Mouse (Mus musculus): ENCODE measurements at regions not wholly inside any gene's neighbourhood (a gene's known extent, or its start where the extent isn't known, plus 50 kb on each side); places are given as distances from the start of the nearest gene placed in this dataset.

GRCm38 (mm10) chr9:33238846-33239245, 602.8 kb downstream of the Ets1 start:
- Histone ChIP-seq H3K4me3 (no peak overlapping the region), H3K36me3 (no peaks in the 10 kb centered on the region), H3K9ac (no peak overlapping the region), H3K4me2 (no peak overlapping the region), H3K27ac (ENCODE audit: poor library complexity, severe bottlenecking) (no peak overlapping the region), H3K9me3 (replicated peaks) (no peaks in the 10 kb centered on the region), H3K27me3 (replicated peaks) (no peaks in the 10 kb centered on the region), H3K4me1 (replicated peaks) (no peaks in the 10 kb centered on the region)
- 55% methylated on average over 2 of the region's 2 CpGs for WGBS
- no peak for ATAC-seq (ENCODE audit: insufficient number of reproducible peaks, low FRiP score)

- no peak for ATAC-seq (ENCODE audit: insufficient number of reproducible peaks, low FRiP score)
- 46% methylated on average over 1 of the region's 1 CpGs for WGBS
- Histone ChIP-seq H3K27me3 (replicated peaks) (no peaks in the 10 kb centered on the region), H3K9ac (no peak overlapping the region), H3K4me3 (no peak overlapping the region), H3K27ac (ENCODE audit: poor library complexity, severe bottlenecking) (no peak overlapping the region), H3K4me2 (no peak overlapping the region), H3K4me1 (replicated peaks) (no peaks in the 10 kb centered on the region), H3K36me3 (no peaks in the 10 kb centered on the region), H3K9me3 (replicated peaks) (no peaks in the 10 kb centered on the region)
Observed at GRCm38 (mm10) chr9:33240506-33240905, 604.5 kb downstream of the Ets1 start.

- ATAC-seq (ENCODE audit: insufficient number of reproducible peaks, low FRiP score): no peak
- Histone ChIP-seq H3K9me3 (replicated peaks) (no peaks in the 10 kb centered on the region), H3K9ac (no peak overlapping the region), H3K36me3 (no peaks in the 10 kb centered on the region), H3K27me3 (replicated peaks) (no peaks in the 10 kb centered on the region), H3K4me3 (no peak overlapping the region), H3K4me2 (no peak overlapping the region), H3K27ac (ENCODE audit: poor library complexity, severe bottlenecking) (no peak overlapping the region), H3K4me1 (replicated peaks) (no peaks in the 10 kb centered on the region)
- WGBS: 71% methylated on average over 3 of the region's 3 CpGs
Observed at GRCm38 (mm10) chr9:33240914-33241635, 605.1 kb downstream of the Ets1 start.

GRCm38 (mm10) chr9:33246932-33247331, 610.9 kb downstream of the Ets1 start:
- H3K36me3 ChIP-seq: no peaks in the 10 kb centered on the region
- ATAC-seq (ENCODE audit: insufficient number of reproducible peaks, low FRiP score): no peak
- 25% methylated on average over 2 of the region's 2 CpGs for WGBS

GRCm38 (mm10) chr9:33258241-33258640, 622.2 kb downstream of the Ets1 start:
- no peaks in the 10 kb centered on the region for H3K36me3 ChIP-seq
- H3K4me3 ChIP-seq: no peak overlapping the region
- ATAC-seq (ENCODE audit: insufficient number of reproducible peaks, low FRiP score): no peak
- H3K4me2 ChIP-seq: no peak overlapping the region
- H3K9ac ChIP-seq: no peak overlapping the region
- H3K9me3 ChIP-seq (replicated peaks): no peaks in the 10 kb centered on the region
- WGBS: 59% methylated on average over 6 of the region's 6 CpGs
- H3K27me3 ChIP-seq (replicated peaks): no peaks in the 10 kb centered on the region
- H3K4me1 ChIP-seq (replicated peaks): no peaks in the 10 kb centered on the region
- H3K27ac ChIP-seq (ENCODE audit: poor library complexity, severe bottlenecking): no peak overlapping the region

More at GRCm38 (mm10) chr9:33246932-33247331, 610.9 kb downstream of the Ets1 start:
- Histone ChIP-seq H3K4me1 (replicated peaks) (no peaks in the 10 kb centered on the region), H3K4me2 (no peak overlapping the region), H3K9ac (no peak overlapping the region), H3K27me3 (replicated peaks) (no peaks in the 10 kb centered on the region), H3K27ac (ENCODE audit: poor library complexity, severe bottlenecking) (no peak overlapping the region), H3K4me3 (no peak overlapping the region), H3K9me3 (replicated peaks) (no peaks in the 10 kb centered on the region)

GRCm38 (mm10) chr9:33260171-33260570, 624.1 kb downstream of the Ets1 start:
- H3K27me3 ChIP-seq (replicated peaks): no peaks in the 10 kb centered on the region
- H3K4me1 ChIP-seq (replicated peaks): no peaks in the 10 kb centered on the region
- no peak overlapping the region for H3K27ac ChIP-seq (ENCODE audit: poor library complexity, severe bottlenecking)
- 32% methylated on average over 4 of the region's 4 CpGs for WGBS
- no peaks in the 10 kb centered on the region for H3K36me3 ChIP-seq
- no peaks in the 10 kb centered on the region for H3K9me3 ChIP-seq (replicated peaks)
- no peak overlapping the region for H3K9ac ChIP-seq
- ATAC-seq (ENCODE audit: insufficient number of reproducible peaks, low FRiP score): no peak
- H3K4me2 ChIP-seq: no peak overlapping the region
- no peak overlapping the region for H3K4me3 ChIP-seq

GRCm38 (mm10) chr9:33289381-33289780, 653.4 kb downstream of the Ets1 start:
- Histone ChIP-seq H3K27ac (ENCODE audit: poor library complexity, severe bottlenecking) (no peak overlapping the region), H3K4me1 (replicated peaks) (0 out of 2 replicates have a peak, but pooled peaks cover 3% of the 10 kb centered on the region), H3K36me3 (no peaks in the 10 kb centered on the region), H3K9me3 (replicated peaks) (no peaks in the 10 kb centered on the region), H3K4me3 (no peak overlapping the region), H3K27me3 (replicated peaks) (no peaks in the 10 kb centered on the region), H3K4me2 (no peak overlapping the region), H3K9ac (no peak overlapping the region)
- WGBS: 80% methylated on average over 5 of the region's 5 CpGs
- ATAC-seq (ENCODE audit: insufficient number of reproducible peaks, low FRiP score): no peak

- Histone ChIP-seq H3K4me3 (no peak overlapping the region), H3K4me2 (no peak overlapping the region), H3K4me1 (replicated peaks) (no peaks in the 10 kb centered on the region), H3K9ac (no peak overlapping the region), H3K27me3 (replicated peaks) (no peaks in the 10 kb centered on the region), H3K9me3 (replicated peaks) (no peaks in the 10 kb centered on the region), H3K36me3 (no peaks in the 10 kb centered on the region), H3K27ac (ENCODE audit: poor library complexity, severe bottlenecking) (no peak overlapping the region)
- ATAC-seq (ENCODE audit: insufficient number of reproducible peaks, low FRiP score): no peak
Observed at GRCm38 (mm10) chr9:33292116-33292515, 656.1 kb downstream of the Ets1 start.

- ATAC-seq (ENCODE audit: insufficient number of reproducible peaks, low FRiP score): no peak
- no peak overlapping the region for H3K4me3 ChIP-seq
- no peaks in the 10 kb centered on the region for H3K36me3 ChIP-seq
- no peak overlapping the region for H3K4me2 ChIP-seq
- H3K27ac ChIP-seq (ENCODE audit: poor library complexity, severe bottlenecking): no peak overlapping the region
- H3K27me3 ChIP-seq (replicated peaks): no peaks in the 10 kb centered on the region
- H3K4me1 ChIP-seq (replicated peaks): no peaks in the 10 kb centered on the region
- no peaks in the 10 kb centered on the region for H3K9me3 ChIP-seq (replicated peaks)
- no peak overlapping the region for H3K9ac ChIP-seq
- WGBS: 8% methylated on average over 2 of the region's 2 CpGs
Observed at GRCm38 (mm10) chr9:33295925-33296324, 659.9 kb downstream of the Ets1 start.

- no peak overlapping the region for H3K9ac ChIP-seq
- ATAC-seq (ENCODE audit: insufficient number of reproducible peaks, low FRiP score): no peak
- no peak overlapping the region for H3K4me2 ChIP-seq
- H3K27ac ChIP-seq (ENCODE audit: poor library complexity, severe bottlenecking): no peak overlapping the region
- no peaks in the 10 kb centered on the region for H3K27me3 ChIP-seq (replicated peaks)
- H3K36me3 ChIP-seq: no peaks in the 10 kb centered on the region
- H3K4me1 ChIP-seq (replicated peaks): no peaks in the 10 kb centered on the region
- 81% methylated on average over 1 of the region's 1 CpGs for WGBS
- no peaks in the 10 kb centered on the region for H3K9me3 ChIP-seq (replicated peaks)
- H3K4me3 ChIP-seq: no peak overlapping the region
Observed at GRCm38 (mm10) chr9:33319525-33320025, 683.6 kb downstream of the Ets1 start.

GRCm38 (mm10) chr9:33327722-33328121, 691.7 kb downstream of the Ets1 start:
- Histone ChIP-seq H3K4me3 (no peak overlapping the region), H3K9me3 (replicated peaks) (no peaks in the 10 kb centered on the region), H3K36me3 (no peaks in the 10 kb centered on the region), H3K9ac (no peak overlapping the region), H3K27ac (ENCODE audit: poor library complexity, severe bottlenecking) (no peak overlapping the region), H3K4me2 (no peak overlapping the region), H3K27me3 (replicated peaks) (no peaks in the 10 kb centered on the region), H3K4me1 (replicated peaks) (no peaks in the 10 kb centered on the region)
- ATAC-seq (ENCODE audit: insufficient number of reproducible peaks, low FRiP score): no peak
- 50% methylated on average over 2 of the region's 2 CpGs for WGBS

- no peak for ATAC-seq (ENCODE audit: insufficient number of reproducible peaks, low FRiP score)
- Histone ChIP-seq H3K4me1 (replicated peaks) (no peaks in the 10 kb centered on the region), H3K27me3 (replicated peaks) (no peaks in the 10 kb centered on the region), H3K9ac (no peak overlapping the region), H3K9me3 (replicated peaks) (no peaks in the 10 kb centered on the region), H3K36me3 (no peaks in the 10 kb centered on the region), H3K4me3 (no peak overlapping the region), H3K27ac (ENCODE audit: poor library complexity, severe bottlenecking) (no peak overlapping the region), H3K4me2 (no peak overlapping the region)
Observed at GRCm38 (mm10) chr9:33350258-33350657, 714.2 kb downstream of the Ets1 start.

Data from heart, embryonic 12.5 days (tissue).